Mouse (Mus musculus): ENCODE data around the gene Stk39. TPM values are rescaled to one million over a fixed set of nuclear protein-coding genes. Genes with fewer than 3 reads are reported as not detected.

Gene Stk39
- polyA plus RNA-seq (2014; fragmentation: Nextera tagmentation; extraction: Ambion mirVana): 50.9 and 51.3 TPM in 2 replicates

GRCm38 (mm10) chr2:68471759-68472550 is at the start of gene Stk39:
TSS of gene Stk39 (minus strand) at chr2:68472268.
- 0 out of 2 replicates have a peak, but pooled peaks cover 3% of the 10 kb centered on the region for H3K27me3 ChIP-seq (ENCODE audit: control insufficient read depth, insufficient read depth, low read length)
- peaks cover 25% of the 10 kb centered on the region for H3K4me1 ChIP-seq (replicated peaks; ENCODE audit: control insufficient read depth, insufficient read depth, low read length)
- ATAC-seq (ENCODE audit: low FRiP score) (peak; percentile 86), DNase-seq (ENCODE audit: low spot score) (peak; percentile 84)
- peak within 1 kb of the TSS; percentile 87 for H3K27ac ChIP-seq
- peak within 1 kb of the TSS; percentile 88 for H3K9ac ChIP-seq
- H3K9me3 ChIP-seq (ENCODE audit: control insufficient read depth, low read length): no peaks in the 10 kb centered on the region
- H3K4me3 ChIP-seq (replicated peaks; ENCODE audit: low read length): peak within 1 kb of the TSS; percentile 95
- no peaks in the 10 kb centered on the region for H3K36me3 ChIP-seq (replicated peaks; ENCODE audit: control insufficient read depth, insufficient read depth)
- peak within 1 kb of the TSS; percentile 91 for H3K4me2 ChIP-seq (replicated peaks)
- under 1% methylated on average over 61 of the region's 99 CpGs for WGBS

GRCm38 (mm10) chr2:68515409-68515808 is 43.3 kb upstream of the Stk39 start:
- no peak for ATAC-seq (ENCODE audit: low FRiP score)

DNA sequence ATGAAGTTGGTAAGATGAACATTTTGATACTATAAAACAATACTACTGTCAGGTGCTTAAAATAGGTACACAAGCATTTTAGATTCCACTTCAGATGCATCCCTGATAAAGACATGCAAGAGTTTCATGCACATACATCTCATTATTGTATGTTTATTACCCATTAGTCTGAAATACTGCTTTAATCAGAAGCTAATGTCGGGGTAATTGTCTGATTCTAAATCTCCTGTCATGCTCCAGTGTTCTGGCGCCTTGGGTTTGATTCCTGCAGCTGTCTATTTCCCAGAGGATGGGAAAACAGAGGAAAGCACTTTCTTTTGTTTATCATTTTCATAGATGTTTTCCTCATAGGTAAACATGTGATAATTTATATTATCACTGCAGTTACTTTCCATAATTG is 31.1 kb upstream of the Stk39 start:
- 34% methylated on average over 2 of the region's 2 CpGs for WGBS
- Histone ChIP-seq H3K9ac (no peak overlapping the region), H3K4me1 (replicated peaks; ENCODE audit: control insufficient read depth, insufficient read depth, low read length) (peaks cover 5% of the 10 kb centered on the region), H3K27me3 (ENCODE audit: control insufficient read depth, insufficient read depth, low read length) (no peaks in the 10 kb centered on the region), H3K4me3 (replicated peaks; ENCODE audit: low read length) (no peak overlapping the region), H3K9me3 (ENCODE audit: control insufficient read depth, low read length) (no peaks in the 10 kb centered on the region), H3K36me3 (replicated peaks; ENCODE audit: control insufficient read depth, insufficient read depth) (no peaks in the 10 kb centered on the region), H3K4me2 (replicated peaks) (no peak overlapping the region), H3K27ac (no peak overlapping the region)
- peak; percentile 65; the same call in 1 of the 2 replicates for ATAC-seq (ENCODE audit: low FRiP score)
- DNase-seq (ENCODE audit: low spot score): no peak

More at GRCm38 (mm10) chr2:68515409-68515808, 43.3 kb upstream of the Stk39 start:
- Histone ChIP-seq H3K9me3 (ENCODE audit: control insufficient read depth, low read length) (0 out of 2 replicates have a peak, but pooled peaks cover 4% of the 10 kb centered on the region), H3K9ac (no peak overlapping the region), H3K4me1 (replicated peaks; ENCODE audit: control insufficient read depth, insufficient read depth, low read length) (no peaks in the 10 kb centered on the region), H3K36me3 (replicated peaks; ENCODE audit: control insufficient read depth, insufficient read depth) (no peaks in the 10 kb centered on the region), H3K27me3 (ENCODE audit: control insufficient read depth, insufficient read depth, low read length) (no peaks in the 10 kb centered on the region), H3K4me3 (replicated peaks; ENCODE audit: low read length) (no peak overlapping the region), H3K4me2 (replicated peaks) (no peak overlapping the region), H3K27ac (no peak overlapping the region)
- 71% methylated on average over 2 of the region's 2 CpGs for WGBS
- DNase-seq (ENCODE audit: low spot score): no peak

DNA sequence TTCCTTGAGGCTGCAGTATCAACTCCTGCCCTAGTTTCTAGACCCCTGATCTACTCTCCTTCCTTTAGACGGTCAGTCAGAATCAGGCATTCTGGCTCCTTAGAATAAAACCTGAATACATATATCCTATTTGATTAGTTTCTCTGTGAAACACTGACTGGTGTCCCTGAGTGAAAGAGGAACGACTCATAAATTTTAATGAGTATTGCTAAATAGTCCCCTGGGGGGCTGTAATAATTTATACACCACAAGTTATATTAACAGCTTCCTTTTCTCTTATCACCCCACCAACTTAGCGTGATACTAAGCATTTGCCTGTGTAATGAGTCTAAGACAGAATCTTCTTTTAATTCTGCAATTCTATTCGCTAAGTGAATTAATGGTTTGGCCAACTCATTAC is 30.7 kb upstream of the Stk39 start:
- no peaks in the 10 kb centered on the region for H3K27me3 ChIP-seq (ENCODE audit: control insufficient read depth, insufficient read depth, low read length)
- no peak overlapping the region for H3K9ac ChIP-seq
- peak; percentile 69; the same call in 1 of the 2 replicates for ATAC-seq (ENCODE audit: low FRiP score)
- peak overlapping the region; percentile 32; the same call in 1 of the 2 replicates for H3K27ac ChIP-seq
- no peaks in the 10 kb centered on the region for H3K36me3 ChIP-seq (replicated peaks; ENCODE audit: control insufficient read depth, insufficient read depth)
- peaks cover 5% of the 10 kb centered on the region for H3K4me1 ChIP-seq (replicated peaks; ENCODE audit: control insufficient read depth, insufficient read depth, low read length)
- DNase-seq (ENCODE audit: low spot score): peak; percentile 40
- no peak overlapping the region for H3K4me2 ChIP-seq (replicated peaks)
- no peak overlapping the region for H3K4me3 ChIP-seq (replicated peaks; ENCODE audit: low read length)
- H3K9me3 ChIP-seq (ENCODE audit: control insufficient read depth, low read length): no peaks in the 10 kb centered on the region
- WGBS: 28% methylated on average over 4 of the region's 4 CpGs

DNA sequence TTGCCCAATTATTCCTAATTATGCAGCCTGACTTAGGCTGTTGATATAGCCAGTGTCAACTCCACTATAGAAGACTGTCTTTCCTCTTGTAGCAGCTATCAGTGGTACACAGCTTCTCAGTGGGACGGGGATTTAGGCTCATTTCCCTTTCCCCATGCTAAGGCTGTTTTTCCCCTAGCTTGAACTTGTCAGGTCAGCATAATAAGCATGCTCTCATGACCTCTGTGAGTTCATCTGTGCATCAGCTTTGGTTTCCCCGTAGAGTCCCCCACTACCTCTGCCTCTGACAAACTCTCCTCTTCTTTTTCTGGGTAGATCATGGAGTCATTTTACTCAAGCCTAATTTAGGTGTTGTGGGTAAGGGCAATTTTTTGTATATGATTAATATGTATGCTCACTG is 30.2 kb upstream of the Stk39 start:
- H3K9ac ChIP-seq: no peak overlapping the region
- H3K27ac ChIP-seq: peak overlapping the region; percentile 32; the same call in 1 of the 2 replicates
- peaks cover 5% of the 10 kb centered on the region for H3K4me1 ChIP-seq (replicated peaks; ENCODE audit: control insufficient read depth, insufficient read depth, low read length)
- no peak for ATAC-seq (ENCODE audit: low FRiP score)
- H3K9me3 ChIP-seq (ENCODE audit: control insufficient read depth, low read length): no peaks in the 10 kb centered on the region
- H3K36me3 ChIP-seq (replicated peaks; ENCODE audit: control insufficient read depth, insufficient read depth): no peaks in the 10 kb centered on the region
- DNase-seq (ENCODE audit: low spot score): no peak
- H3K4me3 ChIP-seq (replicated peaks; ENCODE audit: low read length): no peak overlapping the region
- no peaks in the 10 kb centered on the region for H3K27me3 ChIP-seq (ENCODE audit: control insufficient read depth, insufficient read depth, low read length)
- no peak overlapping the region for H3K4me2 ChIP-seq (replicated peaks)
- 14% methylated on average over 2 of the region's 2 CpGs for WGBS

GRCm38 (mm10) chr2:68486275-68486674 is 14.2 kb upstream of the Stk39 start:
- Histone ChIP-seq H3K9me3 (ENCODE audit: control insufficient read depth, low read length) (no peaks in the 10 kb centered on the region), H3K4me1 (replicated peaks; ENCODE audit: control insufficient read depth, insufficient read depth, low read length) (no peaks in the 10 kb centered on the region), H3K27ac (no peak overlapping the region), H3K4me3 (replicated peaks; ENCODE audit: low read length) (no peak overlapping the region), H3K36me3 (replicated peaks; ENCODE audit: control insufficient read depth, insufficient read depth) (no peaks in the 10 kb centered on the region), H3K27me3 (ENCODE audit: control insufficient read depth, insufficient read depth, low read length) (no peaks in the 10 kb centered on the region), H3K9ac (no peak overlapping the region), H3K4me2 (replicated peaks) (no peak overlapping the region)
- ATAC-seq (ENCODE audit: low FRiP score): no peak
- WGBS: 77% methylated on average over 4 of the region's 4 CpGs
- no peak for DNase-seq (ENCODE audit: low spot score)

- Histone ChIP-seq H3K4me2 (replicated peaks) (no peak overlapping the region), H3K27me3 (ENCODE audit: control insufficient read depth, insufficient read depth, low read length) (no peaks in the 10 kb centered on the region), H3K27ac (no peak overlapping the region), H3K9ac (no peak overlapping the region), H3K4me3 (replicated peaks; ENCODE audit: low read length) (no peak overlapping the region), H3K9me3 (ENCODE audit: control insufficient read depth, low read length) (no peaks in the 10 kb centered on the region), H3K4me1 (replicated peaks; ENCODE audit: control insufficient read depth, insufficient read depth, low read length) (no peaks in the 10 kb centered on the region), H3K36me3 (replicated peaks; ENCODE audit: control insufficient read depth, insufficient read depth) (no peaks in the 10 kb centered on the region)
- DNase-seq (ENCODE audit: low spot score): no peak
- 59% methylated on average over 4 of the region's 4 CpGs for WGBS
- no peak for ATAC-seq (ENCODE audit: low FRiP score)
These were observed 13.1 kb upstream of the Stk39 start for GRCm38 (mm10) chr2:68485141-68485540.

- H3K27me3 ChIP-seq (ENCODE audit: control insufficient read depth, insufficient read depth, low read length): no peaks in the 10 kb centered on the region
- no peak overlapping the region for H3K4me3 ChIP-seq (replicated peaks; ENCODE audit: low read length)
- H3K36me3 ChIP-seq (replicated peaks; ENCODE audit: control insufficient read depth, insufficient read depth): no peaks in the 10 kb centered on the region
- no peaks in the 10 kb centered on the region for H3K4me1 ChIP-seq (replicated peaks; ENCODE audit: control insufficient read depth, insufficient read depth, low read length)
- WGBS: 94% methylated on average over 5 of the region's 5 CpGs
- H3K4me2 ChIP-seq (replicated peaks): no peak overlapping the region
- no peak overlapping the region for H3K9ac ChIP-seq
- ATAC-seq (ENCODE audit: low FRiP score) (no peak), DNase-seq (ENCODE audit: low spot score) (no peak)
- H3K27ac ChIP-seq: no peak overlapping the region
- H3K9me3 ChIP-seq (ENCODE audit: control insufficient read depth, low read length): no peaks in the 10 kb centered on the region
These were observed 10.8 kb upstream of the Stk39 start for GRCm38 (mm10) chr2:68482896-68483295.

DNA sequence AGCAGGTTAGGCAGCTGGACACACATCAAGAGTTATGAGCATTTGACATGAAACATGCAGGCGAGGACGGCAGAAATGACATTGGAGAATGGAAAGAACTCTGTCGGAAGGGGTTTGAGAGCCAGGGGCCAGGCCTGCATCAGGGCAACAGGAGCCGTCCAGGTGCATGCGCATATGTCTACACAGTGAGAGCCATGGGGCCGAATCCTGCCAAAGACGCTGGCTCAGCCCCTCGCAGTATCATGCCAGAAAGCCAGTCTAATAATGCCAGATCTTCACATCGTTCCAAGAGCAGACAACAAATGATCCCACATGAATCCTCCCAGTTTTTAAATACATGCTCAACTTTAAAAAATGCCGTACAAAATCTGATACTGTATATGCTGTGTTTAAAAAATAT is 7.8 kb upstream of the Stk39 start:
- DNase-seq (ENCODE audit: low spot score) (no peak), ATAC-seq (ENCODE audit: low FRiP score) (no peak)
- Histone ChIP-seq H3K27ac (no peak overlapping the region), H3K4me1 (replicated peaks; ENCODE audit: control insufficient read depth, insufficient read depth, low read length) (no peaks in the 10 kb centered on the region), H3K4me2 (replicated peaks) (no peak overlapping the region), H3K27me3 (ENCODE audit: control insufficient read depth, insufficient read depth, low read length) (no peaks in the 10 kb centered on the region), H3K4me3 (replicated peaks; ENCODE audit: low read length) (no peak overlapping the region), H3K9me3 (ENCODE audit: control insufficient read depth, low read length) (no peaks in the 10 kb centered on the region), H3K36me3 (replicated peaks; ENCODE audit: control insufficient read depth, insufficient read depth) (no peaks in the 10 kb centered on the region), H3K9ac (no peak overlapping the region)
- WGBS: 80% methylated on average over 10 of the region's 10 CpGs

All from hindbrain, embryonic 14.5 days (tissue).